Mouse (Mus musculus) limb, embryonic 10.5 days (tissue): ENCODE data around the gene Pip5k1a. TPM values are rescaled to one million over a fixed set of nuclear protein-coding genes. Genes with fewer than 3 reads are reported as not detected.
"Not testable (repeated sequence)": the region's sequence is repeated elsewhere in the genome, so short reads cannot be mapped to it uniquely, and the experiment has no call there.

Experiments used
- DNase-seq: peaks from one replicate; pipeline ENCODE4 v3.0.0-alpha.2; 2017; ENCODE audit warnings: low spot score
- H3K27ac ChIP-seq: fragments of 300-500 bp; sonication (generic); 2 replicates; pipeline ENCODE4 v1.5.1; 2016; ENCODE audit warnings: mild to moderate bottlenecking
- H3K27me3 ChIP-seq: fragments of 300-500 bp; sonication (generic); 2 replicates; pipeline ENCODE4 v1.6.1; 2016; ENCODE audit warnings: low read depth, mild to moderate bottlenecking; ENCODE audit not compliant: poor library complexity, severe bottlenecking
- H3K36me3 ChIP-seq: fragments of 300-500 bp; sonication (generic); 2 replicates; pipeline ENCODE4 v1.6.1; 2016; ENCODE audit warnings: mild to moderate bottlenecking, moderate library complexity
- H3K4me1 ChIP-seq: fragments of 300-500 bp; sonication (generic); 2 replicates; pipeline ENCODE4 v1.6.1; 2016
- H3K4me3 ChIP-seq: fragments of 300-500 bp; sonication (generic); 2 replicates; pipeline ENCODE4 v1.5.1; 2016; ENCODE audit warnings: mild to moderate bottlenecking, moderate library complexity
- H3K9me3 ChIP-seq: fragments of 300-500 bp; sonication (generic); replicated peaks from 2 replicates; pipeline ENCODE4 v1.6.1; 2016; ENCODE audit warnings: mild to moderate bottlenecking
- WGBS: fragments of 180-500 bp; shearing (Covaris S2); methylation state at CpG from one replicate; pipeline ENCODE4 v1.1.7; 2016; 5-methylcytosine and 5-hydroxymethylcytosine counted together
- polyA plus RNA-seq: library from polyadenylated mRNA; unstranded; fragments of >200 nt; fragmentation: Nextera tagmentation; extraction: Ambion mirVana; gene quantifications from 2 replicates; pipeline ENCODE4 v1.2.1, GENCODE M21; 2016

Pip5k1a gene
- polyA plus RNA-seq, 1 experiment from 2014 or later, result 21.7 TPM

DNA sequence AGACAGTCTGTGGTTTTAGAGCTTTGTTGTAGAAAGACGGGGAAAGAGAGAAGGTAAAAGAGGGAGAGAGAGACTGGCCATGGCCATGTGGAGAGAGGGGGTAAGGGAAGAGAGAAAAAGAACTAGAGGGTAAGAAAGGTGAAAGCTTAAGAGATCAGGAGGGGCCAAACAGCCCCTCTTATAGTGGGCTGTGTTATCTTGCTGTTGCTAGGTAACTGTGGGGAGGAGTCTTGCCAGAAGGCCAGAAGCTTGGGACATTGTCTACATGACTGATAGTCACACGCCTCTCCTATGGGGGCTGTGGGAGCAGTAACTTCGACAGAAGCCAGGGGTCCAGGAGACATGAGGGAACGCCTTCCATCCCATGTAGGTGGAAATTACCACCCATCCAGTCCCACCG, 81.5 kb downstream of the Pip5k1a start:
- no peak for DNase-seq
- H3K27me3 ChIP-seq, result no peaks in the 10 kb centered on the region
- H3K4me3 ChIP-seq, result no peak overlapping the region
- H3K27ac ChIP-seq, result no peak overlapping the region
- H3K4me1 ChIP-seq, result peaks cover 23% of the 10 kb centered on the region
- WGBS, result 53% methylated on average over 5 of the region's 5 CpGs
- no peaks in the 10 kb centered on the region for H3K9me3 ChIP-seq
- H3K36me3 ChIP-seq, result peaks cover 13% of the 10 kb centered on the region

GRCm38 (mm10) chr3:95024551-95024950, 82.2 kb downstream of the Pip5k1a start:
- Histone ChIP-seq H3K27me3 (no peaks in the 10 kb centered on the region), H3K36me3 (peaks cover 6% of the 10 kb centered on the region; the same call in 1 of the 2 replicates), H3K9me3 (no peaks in the 10 kb centered on the region), H3K4me1 (peaks cover 23% of the 10 kb centered on the region), H3K27ac (0 out of 2 replicates have a peak overlapping the region, but pooled peaks have one; percentile 31), H3K4me3 (no peak overlapping the region)
- 41% methylated on average over 11 of the region's 11 CpGs for WGBS
- no peak for DNase-seq

- H3K27ac ChIP-seq, H3K27me3 ChIP-seq, DNase-seq, H3K4me3 ChIP-seq, H3K36me3 ChIP-seq, H3K9me3 ChIP-seq: not testable (repeated sequence)
- WGBS, result 93% methylated on average over 5 of the region's 5 CpGs
- peaks cover 24% of the 10 kb centered on the region for H3K4me1 ChIP-seq
These were observed 85.8 kb downstream of the Pip5k1a start for GRCm38 (mm10) chr3:95020956-95021355.

GRCm38 (mm10) chr3:95018741-95019140, 88.0 kb downstream of the Pip5k1a start:
- Histone ChIP-seq H3K4me3 (no peak overlapping the region), H3K36me3 (no peaks in the 10 kb centered on the region), H3K9me3 (no peaks in the 10 kb centered on the region), H3K27me3 (no peaks in the 10 kb centered on the region), H3K4me1 (peaks cover 22% of the 10 kb centered on the region), H3K27ac (no peak overlapping the region)
- 85% methylated on average over 2 of the region's 2 CpGs for WGBS
- DNase-seq, result no peak

- Histone ChIP-seq H3K36me3 (peaks cover 17% of the 10 kb centered on the region), H3K27me3 (no peaks in the 10 kb centered on the region), H3K27ac (peak overlapping the region; percentile 96), H3K9me3 (no peaks in the 10 kb centered on the region), H3K4me1 (peaks cover 33% of the 10 kb centered on the region), H3K4me3 (peak overlapping the region; percentile 85)
- DNase-seq, result no peak
- 5% methylated on average over 21 of the region's 21 CpGs for WGBS
These were observed 90.1 kb downstream of the Pip5k1a start for GRCm38 (mm10) chr3:95016532-95017056.

DNA sequence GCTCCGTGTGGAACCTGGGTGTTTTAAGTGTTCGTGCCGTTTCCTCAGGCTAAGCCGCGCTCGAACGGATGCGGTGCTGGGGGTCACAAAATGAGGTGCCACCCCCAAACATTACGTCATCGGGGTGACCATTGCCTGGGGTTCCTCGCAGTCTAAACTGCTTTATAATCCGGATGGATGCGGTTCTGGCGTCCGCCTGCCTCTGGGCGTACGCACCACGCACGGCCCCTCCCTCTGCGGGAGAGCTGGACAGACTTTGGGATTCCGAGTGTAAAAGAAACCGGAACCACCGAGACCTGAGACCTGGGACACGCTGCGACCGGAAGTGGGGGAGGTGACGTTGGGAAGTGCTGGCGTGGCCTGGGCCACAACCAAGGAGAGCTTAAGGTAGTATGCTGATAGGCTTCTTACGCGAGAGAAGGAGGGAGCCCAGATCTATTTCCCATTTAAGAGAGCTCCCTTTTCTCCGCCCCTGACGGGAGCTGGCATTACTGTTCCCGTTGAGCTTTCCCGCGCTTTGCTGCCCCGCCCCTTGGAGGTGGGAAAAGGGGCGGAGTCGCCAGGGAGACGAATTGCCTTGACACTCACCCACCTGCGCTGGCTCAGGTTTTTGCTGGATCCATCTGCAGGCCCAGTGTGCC, 90.7 kb downstream of the Pip5k1a start:
- H3K9me3 ChIP-seq, result no peaks in the 10 kb centered on the region
- peaks cover 23% of the 10 kb centered on the region for H3K36me3 ChIP-seq
- H3K4me3 ChIP-seq, result peak overlapping the region; percentile 85
- WGBS, result under 1% methylated on average over 40 of the region's 40 CpGs
- H3K4me1 ChIP-seq, result peaks cover 33% of the 10 kb centered on the region
- peak; percentile 94 for DNase-seq
- H3K27ac ChIP-seq, result peak overlapping the region; percentile 96
- no peaks in the 10 kb centered on the region for H3K27me3 ChIP-seq

DNA sequence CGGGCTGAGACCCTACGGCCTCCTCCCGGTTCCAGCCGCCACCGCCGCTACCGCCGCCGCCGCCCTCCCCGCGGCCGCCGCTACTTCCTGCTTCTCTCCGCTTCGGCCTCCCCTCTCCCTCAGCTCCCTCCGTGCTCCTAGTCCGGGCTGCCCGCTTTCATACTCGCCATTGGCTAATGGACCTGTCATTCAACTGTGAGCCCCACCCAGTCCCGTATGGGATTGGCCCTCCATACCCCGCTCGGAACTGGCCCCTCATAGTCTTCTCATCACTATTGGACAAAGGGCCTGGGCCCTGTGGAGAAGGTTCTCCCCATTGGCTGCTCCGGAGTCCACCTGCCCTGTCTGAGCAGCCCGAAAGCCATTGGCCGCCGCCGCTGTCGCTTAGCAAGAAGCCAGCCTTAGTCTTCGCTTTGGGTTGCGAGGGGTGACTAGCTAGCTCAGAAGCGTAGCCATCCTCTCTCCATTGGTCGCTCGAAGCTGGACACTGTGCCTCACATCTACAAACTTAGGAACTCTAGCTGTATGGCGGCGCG, 91.3 kb downstream of the Pip5k1a start, which contains the start of gene Zfp687:
TSS of gene Zfp687 (minus strand) at position 112 of the 536 bp plus-strand sequence.
- peak; percentile 93 for DNase-seq
- peaks cover 29% of the 10 kb centered on the region for H3K36me3 ChIP-seq
- peak within 1 kb of the TSS; percentile 96 for H3K27ac ChIP-seq
- H3K9me3 ChIP-seq, result no peaks in the 10 kb centered on the region
- WGBS, result under 1% methylated on average over 36 of the region's 37 CpGs
- peak within 1 kb of the TSS; percentile 85 for H3K4me3 ChIP-seq
- peaks cover 33% of the 10 kb centered on the region for H3K4me1 ChIP-seq
- H3K27me3 ChIP-seq, result no peaks in the 10 kb centered on the region

DNA sequence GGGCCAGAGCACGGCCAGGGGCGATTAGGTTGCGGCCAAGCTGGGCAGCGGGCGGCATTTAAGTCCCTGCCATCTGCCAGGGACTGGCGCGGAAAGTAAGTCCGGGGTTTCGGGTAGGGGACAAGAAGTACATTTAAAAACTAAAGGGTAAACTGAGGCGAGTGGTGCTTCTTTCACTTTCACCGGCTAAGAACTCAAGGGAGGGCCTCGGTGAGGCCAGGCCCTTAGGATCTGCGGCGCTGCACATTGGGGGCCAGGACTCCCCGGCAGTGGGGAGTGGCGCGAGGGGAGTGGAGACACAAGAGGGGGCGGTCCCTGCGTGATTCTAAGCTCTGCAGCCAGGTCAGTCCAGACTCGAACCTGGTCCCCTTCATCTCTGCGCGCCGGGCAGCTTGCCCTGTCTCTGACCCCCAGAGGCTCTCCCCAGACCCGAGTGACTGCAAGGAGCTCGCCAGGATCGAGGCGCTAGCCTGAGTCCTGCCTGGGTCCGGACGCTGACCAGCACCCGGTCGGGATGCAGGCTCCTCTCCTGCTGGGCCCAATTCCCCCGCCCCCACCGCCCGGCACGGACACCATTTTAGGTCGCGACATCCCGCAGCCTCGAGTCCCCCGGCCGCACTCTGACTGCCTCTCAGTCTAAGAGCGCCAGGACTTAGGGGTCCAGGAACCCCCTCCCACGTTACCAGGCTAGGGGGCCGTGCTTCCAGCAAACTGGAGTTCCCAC, 92.1 kb downstream of the Pip5k1a start:
- under 1% methylated on average over 44 of the region's 44 CpGs for WGBS
- Histone ChIP-seq H3K27me3 (no peaks in the 10 kb centered on the region), H3K4me1 (peaks cover 33% of the 10 kb centered on the region), H3K4me3 (peak overlapping the region; percentile 85), H3K27ac (peak overlapping the region; percentile 96), H3K36me3 (peaks cover 37% of the 10 kb centered on the region), H3K9me3 (no peaks in the 10 kb centered on the region)
- peak; percentile 77 for DNase-seq

DNA sequence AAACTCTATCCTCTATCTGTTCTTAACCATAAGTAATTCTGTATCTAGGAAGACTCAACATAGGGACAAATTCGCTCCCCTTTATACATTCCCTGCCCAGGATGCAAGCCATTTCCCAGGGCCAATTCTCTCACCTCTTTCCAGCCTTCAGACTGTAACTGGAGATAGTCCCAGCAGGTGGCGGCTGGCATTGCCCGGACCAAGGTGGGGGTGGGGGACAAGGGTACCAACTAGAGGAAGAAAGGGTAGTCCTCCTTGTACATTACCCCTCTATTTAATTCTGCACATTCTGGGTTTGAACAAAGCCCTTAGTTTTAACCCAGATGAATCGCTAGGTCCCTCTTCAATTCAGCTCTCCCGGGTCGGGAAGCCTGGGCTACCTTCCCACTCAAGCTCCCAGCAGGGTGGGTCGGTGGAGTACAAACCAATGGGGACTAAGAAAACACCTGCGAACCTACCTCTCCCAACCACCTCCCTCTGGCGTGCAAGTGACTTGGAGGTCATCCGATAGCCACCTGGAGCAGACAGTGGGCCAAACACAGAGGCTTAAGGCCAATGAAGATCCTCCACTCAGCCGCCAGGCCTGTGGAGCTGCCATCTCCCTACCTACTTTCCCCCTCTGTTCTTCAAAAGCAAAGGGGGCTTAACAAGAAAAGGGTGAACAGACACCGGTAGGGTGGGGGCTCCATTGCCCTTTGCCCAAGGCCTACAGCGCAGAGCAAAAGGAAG, 92.9 kb downstream of the Pip5k1a start:
- peak overlapping the region; percentile 96 for H3K27ac ChIP-seq
- H3K4me3 ChIP-seq, result peak overlapping the region; percentile 85
- WGBS, result 16% methylated on average over 13 of the region's 13 CpGs
- H3K27me3 ChIP-seq, result no peaks in the 10 kb centered on the region
- DNase-seq, result peak; percentile 49
- H3K4me1 ChIP-seq, result peaks cover 33% of the 10 kb centered on the region
- H3K9me3 ChIP-seq, result no peaks in the 10 kb centered on the region
- peaks cover 44% of the 10 kb centered on the region for H3K36me3 ChIP-seq

GRCm38 (mm10) chr3:95012982-95013381, 93.7 kb downstream of the Pip5k1a start:
- no peaks in the 10 kb centered on the region for H3K9me3 ChIP-seq
- peaks cover 53% of the 10 kb centered on the region for H3K36me3 ChIP-seq
- no peak overlapping the region for H3K27ac ChIP-seq
- peak overlapping the region; percentile 85 for H3K4me3 ChIP-seq
- no peaks in the 10 kb centered on the region for H3K27me3 ChIP-seq
- DNase-seq, result no peak
- 76% methylated on average over 3 of the region's 3 CpGs for WGBS
- peaks cover 33% of the 10 kb centered on the region for H3K4me1 ChIP-seq

GRCm38 (mm10) chr3:95010396-95010795, 96.3 kb downstream of the Pip5k1a start:
- 90% methylated on average over 7 of the region's 7 CpGs for WGBS
- no peaks in the 10 kb centered on the region for H3K27me3 ChIP-seq
- H3K27ac ChIP-seq, result no peak overlapping the region
- H3K4me1 ChIP-seq, result peaks cover 25% of the 10 kb centered on the region
- no peaks in the 10 kb centered on the region for H3K9me3 ChIP-seq
- H3K4me3 ChIP-seq, result no peak overlapping the region
- peaks cover 79% of the 10 kb centered on the region for H3K36me3 ChIP-seq
- DNase-seq, result no peak
